Mouse (Mus musculus): ENCODE results near the gene Macf1.
"Not testable (repeated sequence)": the region's sequence is repeated elsewhere in the genome, so short reads cannot be mapped to it uniquely, and the experiment has no call there.

GRCm38 (mm10) chr4:123653446-123653845 lies 30.7 kb downstream of the Macf1 start:
- TF ChIP-seq CTCF (IDR thresholded peaks at IDR 0.05; ENCODE audit: extremely low read depth, insufficient read length, insufficient replicate concordance, low read depth, low read length); POLR2A (IDR thresholded peaks at IDR 0.05; ENCODE audit: low read depth, low read length): not testable (repeated sequence)
